Mouse (Mus musculus) lung, embryonic 14.5 days (tissue): ENCODE results near the gene Egln3. TPM values are rescaled to one million over a fixed set of nuclear protein-coding genes. Genes with fewer than 3 reads are reported as not detected.
A peak's percentile ranks its signal among the peaks of the same experiment; 100 is the strongest.

Experiments
- ATAC-seq: fragments of 200-750 bp; cut with Nextera tagmentation; 2 replicates; pipeline ENCODE4 v1.8.0; 2017; ENCODE audit warnings: mild to moderate bottlenecking, moderate TSS enrichment, moderate library complexity; ENCODE audit not compliant: insufficient read depth
- DNase-seq: peaks from one replicate; pipeline ENCODE4 v3.0.0-alpha.2; 2015
- H3K27ac ChIP-seq: fragments of 300-500 bp; sonication (generic); 2 replicates; pipeline ENCODE4 v1.5.1; 2014; ENCODE audit warnings: low read depth, mild to moderate bottlenecking, moderate library complexity
- H3K27me3 ChIP-seq: fragments of 300-500 bp; sonication (generic); 2 replicates; pipeline ENCODE4 v1.6.1; 2014; ENCODE audit warnings: low read length, control low read depth; ENCODE audit not compliant: insufficient read depth
- H3K36me3 ChIP-seq: fragments of 300-500 bp; sonication (generic); 2 replicates; pipeline ENCODE4 v1.6.1; 2014; ENCODE audit warnings: control low read depth; ENCODE audit not compliant: insufficient read depth
- H3K4me1 ChIP-seq: fragments of 300-500 bp; sonication (generic); 2 replicates; pipeline ENCODE4 v1.6.1; 2014; ENCODE audit warnings: antibody characterized with exemption, control low read depth; ENCODE audit not compliant: insufficient read depth
- H3K4me2 ChIP-seq: fragments of 300-500 bp; sonication (generic); 2 replicates; pipeline ENCODE4 v1.6.1; 2014; ENCODE audit warnings: mild to moderate bottlenecking
- H3K4me3 ChIP-seq: fragments of 300-500 bp; sonication (generic); 2 replicates; pipeline ENCODE4 v1.5.1; 2014; ENCODE audit warnings: low read depth, low read length
- H3K9ac ChIP-seq: fragments of 300-500 bp; sonication (generic); 2 replicates; pipeline ENCODE4 v1.6.1; 2014
- H3K9me3 ChIP-seq: fragments of 300-500 bp; sonication (generic); 2 replicates; pipeline ENCODE4 v1.6.1; 2016; ENCODE audit warnings: low read depth, low read length, control low read depth
- CTCF ChIP-seq: IDR thresholded peaks from 2 replicates; pipeline ENCODE4 v1.5.1; 2016; ENCODE audit warnings: antibody characterized with exemption, low read depth
- WGBS: fragments of 180-500 bp; shearing (Covaris S2); extraction: QIAGEN DNeasy Blood & Tissue Kit; methylation state at CpG from one replicate; pipeline ENCODE4 v1.1.7; 2014; 5-methylcytosine and 5-hydroxymethylcytosine counted together
- polyA plus RNA-seq: library from polyadenylated mRNA; unstranded; fragments of >200 nt; fragmentation: Nextera tagmentation; extraction: Ambion mirVana; gene quantifications from 2 replicates; pipeline ENCODE4 v1.2.1, GENCODE M21; 2014

Gene Egln3
- polyA plus RNA-seq, 1 experiment from 2014 or later, result 11.4 TPM

DNA sequence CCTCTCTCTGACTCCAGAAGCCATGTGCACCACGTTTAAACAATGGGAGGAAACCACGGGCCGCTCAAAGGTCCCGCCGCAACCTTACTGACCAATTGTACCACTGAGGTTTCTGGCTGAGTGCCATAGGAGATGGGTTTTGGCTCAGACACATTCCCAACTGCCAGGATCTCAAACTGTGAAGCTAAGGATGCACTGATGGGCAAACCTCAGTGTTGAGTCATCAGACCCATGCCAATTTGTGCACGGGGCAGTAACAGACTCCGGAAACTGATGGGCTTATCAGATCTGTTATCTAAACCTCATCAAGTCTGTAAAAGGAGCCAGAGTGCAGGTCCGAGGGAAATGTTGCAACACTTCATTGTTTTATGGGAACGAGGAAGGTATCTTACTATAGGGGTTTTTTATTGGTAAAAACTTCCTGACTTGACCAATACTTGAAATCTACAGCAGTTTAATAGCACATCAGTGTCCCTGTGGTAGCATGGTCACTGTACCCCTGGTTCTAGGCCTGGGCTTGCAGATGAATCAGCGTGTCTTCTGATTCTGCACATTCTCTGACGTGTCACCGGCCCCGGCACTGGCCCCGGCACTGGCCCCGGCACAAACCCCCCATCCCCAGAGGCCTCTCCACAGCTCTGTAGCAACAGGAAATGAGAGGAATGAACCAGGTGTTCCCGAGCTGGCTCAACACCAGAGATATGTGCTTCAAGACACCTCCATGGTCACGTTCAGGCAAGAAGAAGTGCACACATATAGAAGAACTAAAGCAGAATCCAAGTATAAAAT is 15.7 kb downstream of the Egln3 start:
- no peak overlapping the region for H3K4me2 ChIP-seq
- H3K27me3 ChIP-seq, result 0 out of 2 replicates have a peak, but pooled peaks cover 2% of the 10 kb centered on the region
- peak overlapping the region; percentile 79; the same call in 1 of the 2 replicates for H3K27ac ChIP-seq
- H3K9me3 ChIP-seq, result no peaks in the 10 kb centered on the region
- peak; percentile 81 for DNase-seq
- TF ChIP-seq CTCF, result no peak
- no peak overlapping the region for H3K4me3 ChIP-seq
- H3K9ac ChIP-seq, result no peak overlapping the region
- no peaks in the 10 kb centered on the region for H3K36me3 ChIP-seq
- no peak for ATAC-seq
- H3K4me1 ChIP-seq, result peaks cover 23% of the 10 kb centered on the region
- WGBS, result 58% methylated on average over 17 of the region's 17 CpGs

DNA sequence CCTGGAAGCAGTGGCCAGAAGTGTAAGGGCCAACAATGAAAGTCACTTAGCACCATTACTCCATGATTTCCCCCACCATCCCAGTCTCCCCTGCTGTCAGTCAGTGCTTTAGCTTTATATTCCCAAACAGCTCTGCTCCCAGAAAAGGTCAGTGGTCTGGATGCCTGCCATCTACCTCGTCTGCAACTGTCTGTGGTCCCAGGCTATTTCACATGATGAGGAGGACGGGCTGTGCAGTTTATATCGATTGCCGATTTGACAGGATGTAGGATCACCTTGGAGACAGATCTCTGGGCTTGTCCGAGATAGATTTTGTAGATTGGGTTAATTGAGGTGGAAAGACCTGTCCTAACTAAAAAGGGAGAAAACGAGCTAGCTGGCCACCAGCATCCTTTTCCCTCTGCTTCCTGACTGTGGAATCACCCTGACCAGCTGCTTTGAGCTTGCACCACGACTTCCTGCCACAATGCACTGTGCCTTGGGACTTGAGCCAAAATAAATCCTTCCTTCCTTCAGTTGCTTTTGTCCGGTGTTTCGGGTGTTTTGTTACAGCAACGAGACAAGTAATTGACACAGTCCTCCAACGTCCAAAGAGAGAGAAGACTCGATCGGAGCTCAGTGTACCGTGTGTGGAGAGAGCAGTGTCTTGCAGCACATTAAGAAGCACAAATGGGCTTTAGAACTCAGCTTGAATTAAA is 16.6 kb downstream of the Egln3 start:
- WGBS, result 40% methylated on average over 14 of the region's 14 CpGs
- no peaks in the 10 kb centered on the region for H3K27me3 ChIP-seq
- peak; percentile 70 for DNase-seq
- H3K9me3 ChIP-seq, result no peaks in the 10 kb centered on the region
- no peak overlapping the region for H3K4me2 ChIP-seq
- H3K36me3 ChIP-seq, result no peaks in the 10 kb centered on the region
- H3K27ac ChIP-seq, result peak overlapping the region; percentile 79
- ATAC-seq, result no peak
- H3K4me1 ChIP-seq, result peaks cover 17% of the 10 kb centered on the region
- no peak for TF ChIP-seq CTCF
- no peak overlapping the region for H3K9ac ChIP-seq
- H3K4me3 ChIP-seq, result no peak overlapping the region

DNA sequence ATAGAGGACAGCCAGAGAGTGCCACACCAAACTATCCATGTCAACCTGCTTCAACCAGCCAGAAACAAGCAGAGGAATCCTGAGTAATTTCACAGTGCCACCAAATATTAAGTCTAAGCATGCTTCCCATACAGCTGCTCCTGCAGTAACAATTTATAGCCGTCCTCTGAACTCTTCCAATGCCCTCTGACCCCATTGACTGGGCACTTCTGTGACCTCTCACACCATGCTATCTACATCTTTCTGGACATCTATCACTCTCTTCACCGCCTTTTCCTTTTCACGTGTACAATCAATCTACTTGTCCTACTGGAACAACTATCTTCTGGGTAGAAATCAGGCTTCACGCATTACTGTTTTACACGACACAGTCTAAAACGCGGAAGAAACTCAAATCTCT is 19.4 kb downstream of the Egln3 start:
- 72% methylated on average over 7 of the region's 7 CpGs for WGBS
- no peak overlapping the region for H3K4me2 ChIP-seq
- peaks cover 4% of the 10 kb centered on the region; the same call in 1 of the 2 replicates for H3K4me1 ChIP-seq
- H3K27ac ChIP-seq, result no peak overlapping the region
- no peak for DNase-seq
- H3K9ac ChIP-seq, result no peak overlapping the region
- ATAC-seq, result no peak
- no peaks in the 10 kb centered on the region for H3K9me3 ChIP-seq
- no peak for TF ChIP-seq CTCF
- no peak overlapping the region for H3K4me3 ChIP-seq
- H3K36me3 ChIP-seq, result no peaks in the 10 kb centered on the region
- no peaks in the 10 kb centered on the region for H3K27me3 ChIP-seq

DNA sequence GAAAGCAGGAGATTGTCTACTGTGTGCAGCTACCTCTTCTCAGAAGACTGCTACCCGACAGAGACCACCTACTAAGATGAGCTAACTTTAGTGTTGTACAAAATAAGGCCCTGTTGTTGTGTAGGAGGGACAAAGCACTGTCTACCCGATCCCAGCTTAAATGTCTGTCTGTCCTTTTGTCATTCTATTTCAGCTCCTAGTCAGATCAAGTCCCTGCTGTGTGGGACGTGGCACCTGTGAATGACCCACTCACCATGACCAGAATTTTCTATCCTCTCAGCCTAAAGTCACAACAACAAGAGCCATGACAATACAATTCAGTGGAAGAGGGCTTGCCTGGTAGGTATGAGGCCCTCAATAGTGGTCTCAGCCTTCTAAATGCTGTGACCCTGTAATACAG is 25.3 kb downstream of the Egln3 start:
- Histone ChIP-seq H3K27me3 (no peaks in the 10 kb centered on the region), H3K9ac (no peak overlapping the region), H3K27ac (no peak overlapping the region), H3K4me1 (no peaks in the 10 kb centered on the region), H3K36me3 (no peaks in the 10 kb centered on the region), H3K9me3 (no peaks in the 10 kb centered on the region), H3K4me3 (no peak overlapping the region), H3K4me2 (no peak overlapping the region)
- ATAC-seq, result no peak
- 76% methylated on average over 3 of the region's 3 CpGs for WGBS
- no peak for DNase-seq
- TF ChIP-seq CTCF, result no peak

DNA sequence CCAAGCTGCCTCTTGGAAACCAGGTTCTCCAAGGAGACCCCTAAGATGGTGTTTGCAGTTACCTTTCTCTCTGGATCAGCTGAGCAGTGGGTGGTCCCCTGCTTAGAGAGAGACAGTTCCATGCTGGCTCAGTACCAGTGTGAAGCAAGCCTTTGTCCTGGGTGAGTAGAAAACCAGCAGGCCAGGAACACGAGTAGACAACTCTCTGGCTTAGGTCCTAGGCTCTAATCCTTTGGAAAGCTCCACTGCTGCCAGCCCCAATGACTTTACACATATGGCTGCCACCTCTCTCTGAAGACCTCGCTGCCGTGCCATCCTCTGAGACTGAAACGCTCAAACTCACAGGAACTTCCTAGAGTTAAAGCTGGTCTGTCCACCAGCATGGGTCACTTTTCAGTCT is 34.9 kb downstream of the Egln3 start:
- Histone ChIP-seq H3K9ac (no peak overlapping the region), H3K4me2 (no peak overlapping the region), H3K4me1 (no peaks in the 10 kb centered on the region), H3K4me3 (no peak overlapping the region), H3K36me3 (no peaks in the 10 kb centered on the region), H3K27me3 (no peaks in the 10 kb centered on the region), H3K27ac (no peak overlapping the region), H3K9me3 (no peaks in the 10 kb centered on the region)
- no peak for DNase-seq
- no peak for TF ChIP-seq CTCF
- WGBS, result 81% methylated on average over 4 of the region's 4 CpGs
- ATAC-seq, result no peak

DNA sequence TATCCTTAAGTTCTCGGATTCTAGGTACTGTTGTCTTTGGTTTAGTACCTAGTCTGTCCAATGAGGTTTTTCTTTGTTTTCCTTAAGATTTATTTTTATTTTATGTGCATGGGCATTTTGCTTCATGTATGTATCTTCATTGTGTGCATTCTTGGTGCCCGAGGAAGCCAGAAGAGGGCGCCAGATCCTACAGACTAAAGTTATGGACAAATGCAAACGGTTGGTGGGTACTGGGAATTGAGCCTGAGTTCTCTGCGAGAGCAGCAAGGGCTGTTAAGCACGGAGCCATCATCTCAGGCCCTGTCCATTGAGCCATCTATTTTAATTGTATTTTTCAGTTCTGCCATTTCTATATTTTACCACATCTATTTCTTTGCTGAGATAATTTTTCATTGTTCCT is 35.9 kb downstream of the Egln3 start:
- TF ChIP-seq CTCF, result peak; percentile 47
- H3K4me3 ChIP-seq, result no peak overlapping the region
- ATAC-seq (no peak), DNase-seq (peak; percentile 49)
- H3K9ac ChIP-seq, result no peak overlapping the region
- no peak overlapping the region for H3K4me2 ChIP-seq
- 87% methylated on average over 6 of the region's 6 CpGs for WGBS
- H3K27me3 ChIP-seq, result no peaks in the 10 kb centered on the region
- H3K9me3 ChIP-seq, result no peaks in the 10 kb centered on the region
- no peaks in the 10 kb centered on the region for H3K36me3 ChIP-seq
- H3K27ac ChIP-seq, result no peak overlapping the region
- no peaks in the 10 kb centered on the region for H3K4me1 ChIP-seq

DNA sequence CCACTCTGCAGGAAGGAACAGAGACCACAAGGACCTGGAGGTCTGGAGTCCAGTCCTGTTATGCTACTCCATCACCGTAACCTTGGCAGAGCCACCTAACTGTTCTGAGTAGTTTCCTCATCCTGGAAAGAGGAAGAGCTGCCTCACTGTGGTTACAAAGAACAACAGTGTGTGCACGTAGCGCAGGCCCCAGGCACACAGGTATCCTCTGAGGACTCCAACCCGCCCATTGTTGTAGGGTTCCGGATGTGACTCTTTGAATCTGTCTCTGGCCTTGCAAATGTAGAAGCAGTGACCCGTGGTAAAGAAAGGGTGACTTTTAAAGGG is 39.0 kb downstream of the Egln3 start:
- Histone ChIP-seq H3K4me2 (peak overlapping the region; percentile 29; the same call in 1 of the 2 replicates), H3K4me3 (no peak overlapping the region), H3K36me3 (no peaks in the 10 kb centered on the region), H3K4me1 (0 out of 2 replicates have a peak, but pooled peaks cover 4% of the 10 kb centered on the region), H3K27ac (peak overlapping the region; percentile 58), H3K9ac (no peak overlapping the region), H3K9me3 (no peaks in the 10 kb centered on the region), H3K27me3 (no peaks in the 10 kb centered on the region)
- ATAC-seq (no peak), DNase-seq (peak; percentile 15)
- WGBS, result 56% methylated on average over 6 of the region's 6 CpGs
- no peak for TF ChIP-seq CTCF
